Mouse (Mus musculus) liver, embryonic 14.5 days (tissue): Measurements from ENCODE around the gene 1700102P08Rik. TPM values are rescaled to one million over a fixed set of nuclear protein-coding genes. Genes with fewer than 3 reads are reported as not detected.

ENCODE experiments used
- ATAC-seq: fragments of 200-750 bp; cut with Nextera tagmentation; 2 replicates; pipeline ENCODE4 v1.8.0; 2017; ENCODE audit warnings: moderate number of reproducible peaks, mild to moderate bottlenecking, moderate library complexity; ENCODE audit not compliant: insufficient read depth
- DNase-seq, 3 experiments: peaks; one replicate each; pipeline ENCODE4 v3.0.0-alpha.2; 2012 to 2013; ENCODE audit warnings: low read depth in 3 of 3, low spot score in 3 of 3
- H3K27ac ChIP-seq: fragments of 300-500 bp; sonication (generic); 2 replicates; pipeline ENCODE4 v1.5.1; 2014; ENCODE audit warnings: moderate library complexity, mild to moderate bottlenecking, control low read depth, inconsistent platforms
- H3K27me3 ChIP-seq: fragments of 300-500 bp; sonication (generic); 2 replicates; pipeline ENCODE4 v1.6.1; 2014; ENCODE audit warnings: mild to moderate bottlenecking, low read length, moderate library complexity; ENCODE audit not compliant: control insufficient read depth, insufficient read depth
- H3K36me3 ChIP-seq: fragments of 300-500 bp; sonication (generic); replicated peaks from 2 replicates; pipeline ENCODE4 v1.6.1; 2014; ENCODE audit warnings: low read depth; ENCODE audit not compliant: control insufficient read depth, insufficient read depth
- H3K4me1 ChIP-seq, 2 experiments: fragments of 200-500 bp in 1 of 2; fragments of 300-500 bp in 1 of 2; sonication (generic) in 1 of 2; replicated peaks; 2 replicates each; pipeline ENCODE4 v1.6.1; 2012 to 2014; ENCODE audit warnings: antibody characterized with exemption in 1 of 2, inconsistent platforms in 1 of 2, low read length in 1 of 2; ENCODE audit not compliant: control insufficient read depth in 2 of 2, insufficient read depth in 2 of 2
- H3K4me2 ChIP-seq: fragments of 300-500 bp; sonication (generic); 2 replicates; pipeline ENCODE4 v1.6.1; 2014; ENCODE audit warnings: low read depth, mild to moderate bottlenecking, control low read depth, moderate library complexity
- H3K4me3 ChIP-seq, 2 experiments: fragments of 200-500 bp in 1 of 2; fragments of 300-500 bp in 1 of 2; sonication (generic) in 1 of 2; 2 replicates each; pipeline ENCODE4 v1.5.1; 2012 to 2014; ENCODE audit warnings: low read depth in 2 of 2, low read length in 2 of 2, mild to moderate bottlenecking in 2 of 2, control low read depth in 1 of 2, inconsistent platforms in 1 of 2, moderate library complexity in 1 of 2; ENCODE audit not compliant: insufficient read depth in 1 of 2
- H3K9ac ChIP-seq: fragments of 300-500 bp; sonication (generic); replicated peaks from 2 replicates; pipeline ENCODE4 v1.6.1; 2014; ENCODE audit warnings: mild to moderate bottlenecking, control low read depth, moderate library complexity
- H3K9me3 ChIP-seq: fragments of 300-500 bp; sonication (generic); 2 replicates; pipeline ENCODE4 v1.6.1; 2016; ENCODE audit warnings: low read length, mixed read lengths; ENCODE audit not compliant: control insufficient read depth
- CTCF ChIP-seq: IDR thresholded peaks from 2 replicates; pipeline ENCODE4 v1.5.1; 2016; ENCODE audit warnings: antibody characterized with exemption, low read depth, control low read depth
- EP300 ChIP-seq: IDR thresholded peaks from 2 replicates; pipeline ENCODE4 v1.6.1; 2016; ENCODE audit warnings: antibody characterized with exemption, low read depth
- WGBS: fragments of 180-500 bp; shearing (Covaris S2); extraction: QIAGEN DNeasy Blood & Tissue Kit; methylation state at CpG from one replicate; pipeline ENCODE4 v1.1.7; 2014; ENCODE audit not compliant: insufficient replicate concordance; 5-methylcytosine and 5-hydroxymethylcytosine counted together
- polyA plus RNA-seq, 2 experiments: library from polyadenylated mRNA; depleted of rRNA in 1 of 2; stranded (reverse) in 1 of 2; unstranded in 1 of 2; fragments of >200 nt; fragmentation: Nextera tagmentation in 1 of 2; extraction: Ambion mirVana in 1 of 2; gene quantifications; 2 replicates each; pipeline versions ENCODE4 v1.2.1 to v1.2.3; 2012 to 2014

1700102P08Rik gene
- polyA plus RNA-seq, 2 experiments: 0.49 to 0.52 TPM

- H3K36me3 ChIP-seq: no peaks in the 10 kb centered on the region
- no peak for DNase-seq
- TF ChIP-seq CTCF: no peak
- TF ChIP-seq EP300: no peak
- no peaks in the 10 kb centered on the region for H3K27me3 ChIP-seq
- peak overlapping the region; percentile 66 to 71 for H3K4me3 ChIP-seq
- H3K27ac ChIP-seq: peak overlapping the region; percentile 12
- no peaks in the 10 kb centered on the region for H3K9me3 ChIP-seq
- peak overlapping the region; percentile 98 for H3K4me2 ChIP-seq
- H3K9ac ChIP-seq: peak overlapping the region; percentile 69
- H3K4me1 ChIP-seq: peaks cover 27 to 39% of the 10 kb centered on the region in 2 experiments
- WGBS: 46% methylated on average over 6 of the region's 6 CpGs
- 0 out of 2 replicates have a peak, but pooled peaks have one; percentile 21 for ATAC-seq
Observed at GRCm38 (mm10) chr9:108451519-108452160, 59.0 kb downstream of the 1700102P08Rik start.

- Histone ChIP-seq H3K27ac (no peak overlapping the region; the same call in 1 of the 2 replicates), H3K4me3 (peak overlapping the region; percentile 66 to 71), H3K9ac (peak overlapping the region; percentile 69), H3K4me2 (peak overlapping the region; percentile 98), H3K27me3 (no peaks in the 10 kb centered on the region), H3K9me3 (no peaks in the 10 kb centered on the region), H3K4me1 (peaks cover 27 to 41% of the 10 kb centered on the region in 2 experiments), H3K36me3 (no peaks in the 10 kb centered on the region)
- whole genome bisulfite sequencing: under 1% methylated on average over 40 of the region's 40 CpGs
- ATAC-seq (peak; percentile 79), DNase-seq (peak; percentile 73 to 78 (median 75))
- no peak for TF ChIP-seq EP300
- peak; percentile 98 for TF ChIP-seq CTCF
Observed at GRCm38 (mm10) chr9:108452291-108452906, 59.8 kb downstream of the 1700102P08Rik start.

GRCm38 (mm10) chr9:108452911-108453310 is 60.3 kb downstream of the 1700102P08Rik start:
- Histone ChIP-seq H3K4me3 (peak overlapping the region in 1 of 2 experiments; percentile 71; a peak in 2 of 4 replicates), H3K36me3 (no peaks in the 10 kb centered on the region), H3K27me3 (no peaks in the 10 kb centered on the region), H3K27ac (no peak overlapping the region), H3K9me3 (no peaks in the 10 kb centered on the region), H3K4me1 (peaks cover 27 to 45% of the 10 kb centered on the region in 2 experiments), H3K9ac (no peak overlapping the region), H3K4me2 (peak overlapping the region; percentile 98)
- no peak for DNase-seq
- TF ChIP-seq CTCF (no peak), EP300 (no peak)
- 46% methylated on average over 6 of the region's 6 CpGs for WGBS
- peak; percentile 24 for ATAC-seq

GRCm38 (mm10) chr9:108453458-108453857 is 60.9 kb downstream of the 1700102P08Rik start:
- 70% methylated on average over 4 of the region's 4 CpGs for WGBS
- no peak overlapping the region for H3K27ac ChIP-seq
- H3K9ac ChIP-seq: no peak overlapping the region
- H3K27me3 ChIP-seq: no peaks in the 10 kb centered on the region
- TF ChIP-seq CTCF (no peak), EP300 (no peak)
- ATAC-seq (no peak), DNase-seq (no peak)
- H3K9me3 ChIP-seq: no peaks in the 10 kb centered on the region
- H3K4me1 ChIP-seq: peaks cover 27 to 47% of the 10 kb centered on the region in 2 experiments
- H3K36me3 ChIP-seq: no peaks in the 10 kb centered on the region
- H3K4me3 ChIP-seq: no peak overlapping the region
- H3K4me2 ChIP-seq: no peak overlapping the region

GRCm38 (mm10) chr9:108454429-108454828 is 61.8 kb downstream of the 1700102P08Rik start:
- DNase-seq (no peak), ATAC-seq (no peak)
- WGBS: 56% methylated on average over 6 of the region's 6 CpGs
- no peaks in the 10 kb centered on the region for H3K27me3 ChIP-seq
- no peak overlapping the region for H3K4me2 ChIP-seq
- no peak overlapping the region for H3K4me3 ChIP-seq
- H3K9me3 ChIP-seq: no peaks in the 10 kb centered on the region
- H3K4me1 ChIP-seq: peaks cover 27 to 47% of the 10 kb centered on the region in 2 experiments
- no peak overlapping the region for H3K27ac ChIP-seq
- TF ChIP-seq CTCF: no peak
- no peak for TF ChIP-seq EP300
- H3K9ac ChIP-seq: no peak overlapping the region
- H3K36me3 ChIP-seq: no peaks in the 10 kb centered on the region
